Mouse (Mus musculus) kidney, adult 2 months (tissue): ENCODE measurements at regions not wholly inside any gene's neighbourhood (a gene's known extent, or its start where the extent isn't known, plus 50 kb on each side); places are given as distances from the start of the nearest gene placed in this dataset.

Source experiments
- CTCF ChIP-seq: fragments of 200-500 bp; conservative IDR thresholded peaks from 2 replicates; pipeline ENCODE4 v1.5.1; 2011; ENCODE audit warnings: low read depth, mild to moderate bottlenecking, control low read depth, low read length, moderate library complexity, mixed read lengths; ENCODE audit not compliant: insufficient read depth, insufficient read length
- POLR2A ChIP-seq: fragments of 200-500 bp; IDR thresholded peaks from one replicate; pipeline ENCODE4 v1.6.1; 2011; ENCODE audit warnings: low read depth, low read length, control low read depth

DNA sequence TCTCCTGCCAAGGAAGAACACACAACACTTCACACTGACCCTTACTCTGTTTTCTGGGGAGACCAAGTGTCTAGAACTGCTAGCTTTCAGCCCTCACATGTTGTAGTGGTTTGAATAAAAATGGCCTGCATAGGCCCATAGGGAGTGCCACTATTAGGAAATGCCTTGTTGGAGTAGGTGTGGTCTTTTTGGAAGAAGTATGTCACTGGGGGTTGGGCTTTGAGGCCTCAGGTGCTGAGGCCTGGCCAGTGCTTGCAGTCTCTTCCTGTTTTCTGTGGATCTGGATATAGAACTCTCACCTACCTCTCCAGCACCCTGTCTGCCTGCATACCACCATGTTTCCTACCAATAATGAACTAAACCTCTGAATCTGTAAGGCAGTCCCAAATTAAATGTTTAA is 117.9 kb downstream of the Gm9817 start:
- TF ChIP-seq CTCF: no peak
- TF ChIP-seq POLR2A: no peak
